Mouse (Mus musculus): Measurements from ENCODE around the gene Rab22a.

DNA sequence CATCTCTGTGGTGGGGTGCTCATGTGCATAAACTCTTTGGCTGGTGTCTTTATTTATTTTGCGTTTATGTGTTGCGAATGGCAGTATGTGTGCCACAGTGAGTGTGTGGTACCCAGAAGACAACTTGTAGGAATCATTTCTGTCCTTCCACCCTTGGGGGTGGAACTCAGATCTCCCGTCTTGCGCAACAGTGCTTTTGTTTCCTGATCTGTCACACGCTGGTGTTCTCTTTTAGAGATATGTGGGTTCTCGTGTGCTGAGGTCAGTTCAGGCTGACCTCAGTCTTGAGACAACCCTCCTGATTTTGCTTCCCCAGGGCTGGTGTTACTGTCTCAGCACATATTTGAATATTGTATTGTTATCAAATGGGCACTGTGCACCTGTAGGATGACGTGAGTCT lies 79.5 kb downstream of the Rab22a start:
- TF ChIP-seq CTCF (conservative IDR thresholded peaks at IDR 0.05; ENCODE audit: low read length), result no peak
- TF ChIP-seq NANOG (IDR thresholded peaks at IDR 0.05; ENCODE audit: borderline replicate concordance, low read length), result no peak

Data from E14TG2a.4 (cell line).